Mouse (Mus musculus): ENCODE data around the gene Fam206a.

GRCm38 (mm10) chr4:56844911-56845310, 42.8 kb downstream of the Fam206a start:
- TF ChIP-seq CTCF (IDR thresholded peaks at IDR 0.05; ENCODE audit: borderline replicate concordance, insufficient read depth, low read length) (no peak), POLR2A (IDR thresholded peaks at IDR 0.05; ENCODE audit: low read depth, low read length) (no peak)

Measured in embryonic fibroblast, embryonic 13.5 days (primary cell).